Mouse (Mus musculus) kidney, adult 18-20 months (tissue): Measurements from ENCODE around the gene Babam2.

Experiments used
- DNase-seq: peaks from one replicate; pipeline ENCODE4 v3.0.0; 2021

Babam2 gene

GRCm38 (mm10) chr5:32001771-32002170 is 304.3 kb downstream of the Babam2 start:
- no peak for DNase-seq

- DNase-seq: no peak
Measured at GRCm38 (mm10) chr5:32008401-32008800, 310.9 kb downstream of the Babam2 start.

GRCm38 (mm10) chr5:32010056-32010455 is 312.6 kb downstream of the Babam2 start:
- no peak for DNase-seq

GRCm38 (mm10) chr5:32013053-32013452 is 315.6 kb downstream of the Babam2 start:
- DNase-seq: no peak

- no peak for DNase-seq
Measured at GRCm38 (mm10) chr5:32014786-32015185, 317.3 kb downstream of the Babam2 start.

- DNase-seq: no peak
Measured at GRCm38 (mm10) chr5:32015949-32016478, 318.5 kb downstream of the Babam2 start.

- DNase-seq: no peak
Measured at GRCm38 (mm10) chr5:32017686-32018085, 320.2 kb downstream of the Babam2 start.

GRCm38 (mm10) chr5:32018276-32018675 is 320.8 kb downstream of the Babam2 start:
- DNase-seq: no peak

GRCm38 (mm10) chr5:32029834-32030433 is 332.4 kb downstream of the Babam2 start:
- no peak for DNase-seq

- no peak for DNase-seq
Measured at GRCm38 (mm10) chr5:32033185-32033584, 335.7 kb downstream of the Babam2 start.

- no peak for DNase-seq
Measured at GRCm38 (mm10) chr5:32033621-32034020, 336.1 kb downstream of the Babam2 start.

- no peak for DNase-seq
Measured at GRCm38 (mm10) chr5:32034475-32035054, 337.1 kb downstream of the Babam2 start.

- DNase-seq: no peak
Measured at GRCm38 (mm10) chr5:32035721-32036320, 338.3 kb downstream of the Babam2 start.

- no peak for DNase-seq
Measured at GRCm38 (mm10) chr5:32036896-32037295, 339.4 kb downstream of the Babam2 start.

- no peak for DNase-seq
Measured at GRCm38 (mm10) chr5:32037546-32037945, 340.1 kb downstream of the Babam2 start.

GRCm38 (mm10) chr5:32038994-32039393 is 341.5 kb downstream of the Babam2 start:
- no peak for DNase-seq

GRCm38 (mm10) chr5:32039511-32039910 is 342.0 kb downstream of the Babam2 start:
- DNase-seq: no peak

- no peak for DNase-seq
Measured at GRCm38 (mm10) chr5:32043153-32043552, 345.7 kb downstream of the Babam2 start.

- DNase-seq: no peak
Measured at GRCm38 (mm10) chr5:32043996-32044395, 346.5 kb downstream of the Babam2 start.

- no peak for DNase-seq
Measured at GRCm38 (mm10) chr5:32051899-32052298, 354.4 kb downstream of the Babam2 start.

- DNase-seq: no peak
Measured at GRCm38 (mm10) chr5:32052467-32052866, 355.0 kb downstream of the Babam2 start.

GRCm38 (mm10) chr5:32053476-32053875 is 356.0 kb downstream of the Babam2 start:
- no peak for DNase-seq

GRCm38 (mm10) chr5:32055676-32056075 is 358.2 kb downstream of the Babam2 start:
- no peak for DNase-seq

GRCm38 (mm10) chr5:32056126-32056525 is 358.6 kb downstream of the Babam2 start:
- DNase-seq: no peak
